Mouse (Mus musculus): ENCODE data around the gene Ccer2. TPM values are rescaled to one million over a fixed set of nuclear protein-coding genes. Genes with fewer than 3 reads are reported as not detected.

Gene Ccer2
- total RNA-seq, 2 experiments from 2014 or later = not detected

Other genes with a start within 250 kb of the Ccer2 start
- not detected in 2 replicates for gene Ifnl2, start 245.7 kb upstream of the Ccer2 start, total RNA-seq (2015)
- gene Ifnl2, start 245.7 kb upstream of the Ccer2 start, total RNA-seq (2017) = not detected in 2 replicates
- not detected in 2 replicates for gene Ifnl3, start 233.3 kb upstream of the Ccer2 start, total RNA-seq (2015)
- not detected in 2 replicates for gene Ifnl3, start 233.3 kb upstream of the Ccer2 start, total RNA-seq (2017)
- gene Sycn, start 215.3 kb upstream of the Ccer2 start, total RNA-seq (2015) = not detected in 2 replicates
- gene Sycn, start 215.3 kb upstream of the Ccer2 start, total RNA-seq (2017) = not detected in 2 replicates
- 1.4 and 2.2 TPM in 2 replicates for gene Nccrp1, start 208.9 kb upstream of the Ccer2 start, total RNA-seq (2015)
- gene Nccrp1, start 208.9 kb upstream of the Ccer2 start, total RNA-seq (2017) = 0.26 TPM in 1 of 2 replicates, not detected in the other
- gene Samd4b, start 158.0 kb upstream of the Ccer2 start, total RNA-seq (2015) = 30.2 and 35.4 TPM in 2 replicates
- gene Samd4b, start 158.0 kb upstream of the Ccer2 start, total RNA-seq (2017) = 6.1 and 7.1 TPM in 2 replicates
- 10.0 and 12.8 TPM in 2 replicates for gene Pak4, start 158.0 kb upstream of the Ccer2 start, total RNA-seq (2015)
- 9.9 and 11.7 TPM in 2 replicates for gene Pak4, start 158.0 kb upstream of the Ccer2 start, total RNA-seq (2017)
- not detected in 2 replicates for gene Acp7, start 124.8 kb upstream of the Ccer2 start, total RNA-seq (2015)
- gene Acp7, start 124.8 kb upstream of the Ccer2 start, total RNA-seq (2017) = not detected in 2 replicates
- gene Fbxo27, start 63.3 kb upstream of the Ccer2 start, total RNA-seq (2015) = 0.58 and 0.93 TPM in 2 replicates
- gene Fbxo27, start 63.3 kb upstream of the Ccer2 start, total RNA-seq (2017) = 0.08 and 0.70 TPM in 2 replicates
- 1.1 and 1.2 TPM in 2 replicates for gene Fbxo17, start 39.4 kb upstream of the Ccer2 start, total RNA-seq (2015)
- 0.26 and 0.77 TPM in 2 replicates for gene Fbxo17, start 39.4 kb upstream of the Ccer2 start, total RNA-seq (2017)
- gene Mrps12, start 14.4 kb upstream of the Ccer2 start, total RNA-seq (2015) = 67.6 and 79.2 TPM in 2 replicates
- 29.1 and 32.0 TPM in 2 replicates for gene Mrps12, start 14.4 kb upstream of the Ccer2 start, total RNA-seq (2017)
- gene Sars2, start 14.2 kb upstream of the Ccer2 start, total RNA-seq (2015) = 4.8 and 4.9 TPM in 2 replicates
- gene Sars2, start 14.2 kb upstream of the Ccer2 start, total RNA-seq (2017) = 5.6 and 6.9 TPM in 2 replicates
- 70.0 and 73.0 TPM in 2 replicates for gene Sirt2, start 10.6 kb downstream of the Ccer2 start, total RNA-seq (2015)
- gene Sirt2, start 10.6 kb downstream of the Ccer2 start, total RNA-seq (2017) = 28.0 and 36.7 TPM in 2 replicates
- 15.5 and 19.5 TPM in 2 replicates for gene Nfkbib, start 11.3 kb downstream of the Ccer2 start, total RNA-seq (2015)
- 13.3 and 15.6 TPM in 2 replicates for gene Nfkbib, start 11.3 kb downstream of the Ccer2 start, total RNA-seq (2017)
- 64.9 and 68.8 TPM in 2 replicates for gene Rinl, start 32.8 kb downstream of the Ccer2 start, total RNA-seq (2015)
- 62.6 and 71.5 TPM in 2 replicates for gene Rinl, start 32.8 kb downstream of the Ccer2 start, total RNA-seq (2017)
- 275 and 307 TPM in 2 replicates for gene Hnrnpl, start 52.4 kb downstream of the Ccer2 start, total RNA-seq (2015)
- 187 and 291 TPM in 2 replicates for gene Hnrnpl, start 52.4 kb downstream of the Ccer2 start, total RNA-seq (2017)
- gene Ech1, start 69.0 kb downstream of the Ccer2 start, total RNA-seq (2015) = 119 TPM in 2 replicates
- gene Ech1, start 69.0 kb downstream of the Ccer2 start, total RNA-seq (2017) = 78.8 and 82.8 TPM in 2 replicates
- gene Lgals4, start 77.7 kb downstream of the Ccer2 start, total RNA-seq (2015) = 3.1 and 13.4 TPM in 2 replicates
- gene Lgals4, start 77.7 kb downstream of the Ccer2 start, total RNA-seq (2017) = 5.2 and 5.9 TPM in 2 replicates
- not detected in 2 replicates for gene Lgals7, start 107.7 kb downstream of the Ccer2 start, total RNA-seq (2015)
- not detected in 2 replicates for gene Lgals7, start 107.7 kb downstream of the Ccer2 start, total RNA-seq (2017)
- not detected in 2 replicates for gene Capn12, start 125.2 kb downstream of the Ccer2 start, total RNA-seq (2015)
- not detected in 2 replicates for gene Capn12, start 125.2 kb downstream of the Ccer2 start, total RNA-seq (2017)
- gene Actn4, start 206.2 kb downstream of the Ccer2 start, total RNA-seq (2015) = 82.5 and 87.8 TPM in 2 replicates
- 44.7 and 55.1 TPM in 2 replicates for gene Actn4, start 206.2 kb downstream of the Ccer2 start, total RNA-seq (2017)
- 216 and 241 TPM in 2 replicates for gene Eif3k, start 225.7 kb downstream of the Ccer2 start, total RNA-seq (2015)
- gene Eif3k, start 225.7 kb downstream of the Ccer2 start, total RNA-seq (2017) = 340 and 348 TPM in 2 replicates
- 53.8 and 54.4 TPM in 2 replicates for gene Map4k1, start 225.9 kb downstream of the Ccer2 start, total RNA-seq (2015)
- gene Map4k1, start 225.9 kb downstream of the Ccer2 start, total RNA-seq (2017) = 44.2 and 60.4 TPM in 2 replicates

Data from megakaryocyte, adult 5-6 weeks (primary cell).